Mouse (Mus musculus) limb, embryonic 12.5 days (tissue): ENCODE measurements around the gene Il27ra. TPM values are rescaled to one million over a fixed set of nuclear protein-coding genes. Genes with fewer than 3 reads are reported as not detected.

Experiments
- ATAC-seq: fragments of 200-750 bp; cut with Nextera tagmentation; 2 replicates; pipeline ENCODE4 v1.8.0; 2017; ENCODE audit warnings: low read depth, moderate TSS enrichment; ENCODE audit not compliant: insufficient number of reproducible peaks, insufficient read depth, low FRiP score, low TSS enrichment
- H3K27ac ChIP-seq: fragments of 300-500 bp; sonication (generic); 2 replicates; pipeline ENCODE4 v1.5.1; 2016; ENCODE audit warnings: mild to moderate bottlenecking, moderate library complexity
- H3K27me3 ChIP-seq: fragments of 300-500 bp; sonication (generic); 2 replicates; pipeline ENCODE4 v1.6.1; 2016; ENCODE audit warnings: mild to moderate bottlenecking, moderate library complexity
- H3K36me3 ChIP-seq: fragments of 300-500 bp; sonication (generic); 2 replicates; pipeline ENCODE4 v1.6.1; 2016; ENCODE audit warnings: mild to moderate bottlenecking, moderate library complexity
- H3K4me1 ChIP-seq: fragments of 300-500 bp; sonication (generic); replicated peaks from 2 replicates; pipeline ENCODE4 v1.6.1; 2016
- H3K4me2 ChIP-seq: fragments of 300-500 bp; sonication (generic); 2 replicates; pipeline ENCODE4 v1.6.1; 2016; ENCODE audit warnings: mild to moderate bottlenecking, moderate library complexity
- H3K4me3 ChIP-seq: fragments of 300-500 bp; sonication (generic); replicated peaks from 2 replicates; pipeline ENCODE4 v1.5.1; 2016; ENCODE audit warnings: mild to moderate bottlenecking
- H3K9ac ChIP-seq: fragments of 300-500 bp; sonication (generic); replicated peaks from 2 replicates; pipeline ENCODE4 v1.6.1; 2016; ENCODE audit warnings: mild to moderate bottlenecking, moderate library complexity
- H3K9me3 ChIP-seq: fragments of 300-500 bp; sonication (generic); 2 replicates; pipeline ENCODE4 v1.6.1; 2016; ENCODE audit warnings: mild to moderate bottlenecking, moderate library complexity
- WGBS: fragments of 180-500 bp; shearing (Covaris S2); methylation state at CpG from one replicate; pipeline ENCODE4 v1.1.7; 2016; 5-methylcytosine and 5-hydroxymethylcytosine counted together
- polyA plus RNA-seq: library from polyadenylated mRNA; unstranded; fragments of >200 nt; fragmentation: Nextera tagmentation; extraction: Ambion mirVana; gene quantifications from 2 replicates; pipeline ENCODE4 v1.2.1, GENCODE M21; 2016

The Il27ra gene
- polyA plus RNA-seq, 1 experiment from 2014 or later = 0.61 TPM

DNA sequence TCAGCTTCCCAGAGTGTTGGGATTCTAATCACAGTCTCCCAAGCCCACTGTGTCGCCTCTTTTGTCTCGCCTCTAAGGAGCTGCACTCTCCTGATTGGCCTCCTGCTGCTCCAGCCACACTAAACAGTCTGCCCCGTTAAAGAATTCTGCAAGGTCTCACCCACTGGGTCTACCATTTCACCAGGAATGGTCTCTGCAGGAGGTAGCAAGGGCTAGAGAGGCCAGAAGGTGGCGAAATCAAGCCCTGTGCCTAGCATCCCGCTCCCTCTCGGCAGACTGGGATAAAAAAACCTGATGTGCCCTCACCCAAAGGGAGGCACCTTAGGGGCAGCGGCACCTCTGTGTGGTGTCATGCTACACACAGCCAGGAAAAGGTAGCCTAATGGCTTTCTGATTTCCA is 1.7 kb upstream of the Il27ra start:
- WGBS = 4% methylated on average over 7 of the region's 7 CpGs
- no peak overlapping the region for H3K4me3 ChIP-seq

DNA sequence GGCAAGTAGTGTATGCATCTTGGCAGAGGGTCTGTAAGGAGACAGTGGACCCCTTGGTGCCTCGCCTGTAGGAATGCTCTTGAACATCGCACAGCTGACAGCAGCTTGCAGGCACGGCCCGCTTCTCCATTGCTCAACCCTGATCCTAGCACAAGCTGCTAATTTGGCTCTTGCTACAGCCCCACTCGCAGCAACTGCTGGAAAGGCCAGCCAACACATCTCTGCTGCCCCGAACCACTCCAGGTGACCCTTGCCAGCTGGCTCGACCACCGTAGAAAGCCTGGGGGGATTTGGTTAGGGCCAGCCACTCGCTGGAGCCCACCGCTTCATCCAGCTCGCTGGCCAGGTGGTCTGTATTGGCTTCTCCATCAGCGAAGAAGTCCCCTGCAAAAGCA is 556 bp upstream of the Il27ra start:
- Histone ChIP-seq H3K27ac (no peak overlapping the region), H3K27me3 (peaks cover 82% of the 10 kb centered on the region)

More for the DNA sequence above, 1.7 kb upstream of the Il27ra start:
- ATAC-seq = no peak
- H3K4me1 ChIP-seq = peaks cover 22% of the 10 kb centered on the region
- H3K36me3 ChIP-seq = no peaks in the 10 kb centered on the region
- H3K27me3 ChIP-seq = peaks cover 81% of the 10 kb centered on the region
- H3K27ac ChIP-seq = no peak overlapping the region
- no peak overlapping the region for H3K4me2 ChIP-seq
- no peaks in the 10 kb centered on the region for H3K9me3 ChIP-seq
- no peak overlapping the region for H3K9ac ChIP-seq

DNA sequence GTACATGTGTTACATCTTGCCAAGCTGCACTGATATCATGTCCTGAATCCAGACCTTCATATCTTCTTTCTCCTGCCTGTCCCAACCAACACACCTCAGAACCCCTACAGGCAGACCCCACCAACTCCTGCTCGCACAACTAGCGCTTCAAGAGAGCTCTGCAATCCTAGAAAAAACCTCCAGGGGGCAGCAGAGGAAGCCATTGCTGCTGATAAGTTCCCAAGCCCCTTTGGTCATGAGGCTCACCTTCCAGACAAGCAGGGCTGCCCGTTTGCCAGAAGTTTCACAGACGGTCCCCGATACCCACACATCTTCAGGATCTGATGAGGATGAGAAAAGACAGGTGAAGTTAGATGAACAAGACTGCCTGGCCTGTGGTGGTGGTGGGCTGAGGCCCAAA is 3.3 kb downstream of the Il27ra start:
- Histone ChIP-seq H3K9ac (peak overlapping the region; percentile 12; the same call in 1 of the 2 replicates), H3K4me2 (no peak overlapping the region), H3K9me3 (no peaks in the 10 kb centered on the region), H3K36me3 (no peaks in the 10 kb centered on the region), H3K4me1 (peaks cover 12% of the 10 kb centered on the region), H3K27ac (no peak overlapping the region), H3K4me3 (no peak overlapping the region), H3K27me3 (peaks cover 68% of the 10 kb centered on the region)
- no peak for ATAC-seq
- 7% methylated on average over 5 of the region's 5 CpGs for WGBS

More for the DNA sequence above, 556 bp upstream of the Il27ra start:
- no peak for ATAC-seq
- peak overlapping the region; percentile 40 for H3K4me3 ChIP-seq
- peaks cover 12% of the 10 kb centered on the region for H3K4me1 ChIP-seq
- WGBS = 35% methylated on average over 12 of the region's 12 CpGs
- H3K9me3 ChIP-seq = no peaks in the 10 kb centered on the region
- peak overlapping the region; percentile 75 for H3K4me2 ChIP-seq
- H3K9ac ChIP-seq = no peak overlapping the region
- H3K36me3 ChIP-seq = no peaks in the 10 kb centered on the region

DNA sequence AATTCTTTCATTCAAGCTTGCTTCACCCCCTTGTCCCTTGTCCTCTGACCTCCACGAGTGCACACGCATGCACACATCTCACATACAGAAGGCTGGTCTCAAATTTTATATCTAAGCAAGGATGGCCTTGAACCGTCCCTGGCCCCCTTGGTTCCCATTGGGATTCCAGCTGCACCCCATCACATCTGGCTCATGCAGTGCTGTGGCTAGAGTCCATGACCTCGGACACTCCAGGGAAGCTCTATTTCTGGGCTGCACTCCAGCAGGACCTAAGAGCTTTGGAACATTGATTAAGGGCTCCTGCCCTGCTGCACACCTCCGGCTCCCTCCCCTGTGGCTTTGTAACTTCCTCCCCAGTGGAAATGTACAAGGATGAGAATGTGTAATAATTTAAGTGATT is 4.4 kb downstream of the Il27ra start:
- H3K9ac ChIP-seq = no peak overlapping the region
- H3K36me3 ChIP-seq = no peaks in the 10 kb centered on the region
- H3K4me2 ChIP-seq = no peak overlapping the region
- ATAC-seq = no peak
- peaks cover 58% of the 10 kb centered on the region for H3K27me3 ChIP-seq
- no peaks in the 10 kb centered on the region for H3K9me3 ChIP-seq
- WGBS = 76% methylated on average over 5 of the region's 5 CpGs
- no peak overlapping the region for H3K27ac ChIP-seq
- H3K4me1 ChIP-seq = peaks cover 12% of the 10 kb centered on the region
- no peak overlapping the region for H3K4me3 ChIP-seq

DNA sequence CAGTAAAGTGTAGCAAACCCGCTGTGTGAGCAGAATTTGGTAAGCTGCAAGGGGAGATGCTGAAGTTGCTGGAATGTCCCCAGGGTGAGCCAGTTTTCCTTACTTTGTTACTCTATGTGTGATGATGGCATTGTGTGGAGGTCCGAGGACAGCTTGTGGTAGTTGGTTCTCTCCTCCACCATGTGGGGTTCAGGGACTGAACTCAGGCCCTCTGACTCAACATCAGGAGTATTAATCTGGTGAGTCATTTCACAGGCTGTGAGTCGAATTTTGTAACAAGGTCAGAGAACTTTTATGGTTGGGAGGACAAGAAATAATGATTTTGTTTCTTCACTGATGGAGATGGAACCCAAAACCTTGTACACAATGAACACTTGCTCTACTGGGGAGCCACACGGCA is 9.6 kb downstream of the Il27ra start:
- Histone ChIP-seq H3K36me3 (no peaks in the 10 kb centered on the region), H3K27me3 (peaks cover 26% of the 10 kb centered on the region), H3K9ac (no peak overlapping the region), H3K4me1 (no peaks in the 10 kb centered on the region), H3K4me2 (no peak overlapping the region), H3K4me3 (no peak overlapping the region), H3K27ac (no peak overlapping the region), H3K9me3 (no peaks in the 10 kb centered on the region)
- WGBS = 76% methylated on average over 4 of the region's 4 CpGs
- ATAC-seq = no peak

DNA sequence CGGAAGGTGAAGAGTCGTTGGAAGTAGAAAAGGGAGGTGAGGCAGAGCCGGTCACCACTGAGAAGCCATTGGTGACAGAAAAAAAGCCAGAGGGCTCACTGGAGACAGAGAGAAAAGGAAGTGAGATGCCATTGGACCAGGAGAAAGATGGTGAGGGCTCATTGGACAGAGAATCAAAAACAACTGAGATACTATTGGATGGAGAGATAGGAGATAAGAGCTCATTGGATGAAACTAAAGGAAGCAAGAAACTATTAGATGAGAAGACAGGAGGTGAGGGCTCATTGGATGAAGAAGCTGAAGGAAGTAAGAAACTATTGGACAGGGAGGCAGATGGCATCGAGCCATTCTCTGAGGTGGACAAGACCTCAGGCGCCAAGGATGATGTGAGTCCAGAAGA is 13.1 kb downstream of the Il27ra start:
- Histone ChIP-seq H3K27me3 (peaks cover 50% of the 10 kb centered on the region), H3K4me1 (0 out of 2 replicates have a peak, but pooled peaks cover 9% of the 10 kb centered on the region)
- 88% methylated on average over 5 of the region's 5 CpGs for WGBS

DNA sequence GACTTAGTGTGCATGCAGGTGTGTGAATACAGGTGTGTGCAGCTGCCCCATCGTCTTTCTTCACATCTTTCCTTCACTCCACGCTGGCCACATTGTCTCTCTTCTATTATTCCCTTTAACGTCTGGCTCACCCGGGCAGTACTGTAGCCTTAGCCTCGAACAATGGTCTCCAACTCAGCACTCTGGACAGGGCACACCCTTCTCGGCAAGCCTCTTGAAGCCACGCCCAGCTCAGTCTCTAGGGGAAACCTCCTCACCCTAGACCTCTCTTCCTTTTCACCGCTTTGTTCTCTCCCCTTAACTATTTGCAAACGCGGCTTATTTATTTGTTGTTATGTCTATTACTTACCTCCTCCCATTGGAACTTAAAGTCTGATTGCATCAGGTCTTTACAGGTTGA is 14.9 kb downstream of the Il27ra start:
- no peak for ATAC-seq
- Histone ChIP-seq H3K4me2 (no peak overlapping the region), H3K9me3 (no peaks in the 10 kb centered on the region), H3K27me3 (peaks cover 65% of the 10 kb centered on the region), H3K36me3 (no peaks in the 10 kb centered on the region), H3K27ac (no peak overlapping the region), H3K9ac (no peak overlapping the region), H3K4me3 (no peak overlapping the region), H3K4me1 (0 out of 2 replicates have a peak, but pooled peaks cover 16% of the 10 kb centered on the region)
- WGBS = 10% methylated on average over 10 of the region's 10 CpGs

More for the DNA sequence above, 13.1 kb downstream of the Il27ra start:
- Histone ChIP-seq H3K36me3 (no peaks in the 10 kb centered on the region), H3K27ac (no peak overlapping the region), H3K9ac (no peak overlapping the region), H3K4me3 (no peak overlapping the region), H3K4me2 (no peak overlapping the region), H3K9me3 (no peaks in the 10 kb centered on the region)
- no peak for ATAC-seq

DNA sequence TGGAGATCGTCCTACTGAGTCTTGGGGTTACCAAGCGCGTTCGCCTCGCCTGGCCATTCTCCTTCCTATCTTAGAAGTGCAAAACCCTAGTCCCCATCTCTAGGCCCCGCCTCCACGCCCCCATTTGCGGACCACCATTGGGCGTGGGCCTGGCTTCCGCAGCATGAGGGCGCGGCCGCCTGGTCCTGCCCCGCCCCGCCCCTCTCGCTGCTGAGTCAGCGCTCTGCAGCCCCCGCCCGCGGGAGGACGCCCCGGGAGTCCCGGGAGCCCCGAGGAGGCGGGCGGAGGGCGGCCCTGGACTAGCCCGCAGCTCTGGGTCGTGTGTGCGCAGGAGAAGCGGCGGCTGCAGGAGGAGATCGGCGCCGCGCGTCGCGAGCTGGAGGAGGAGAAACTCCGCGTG is 16.5 kb downstream of the Il27ra start:
- Histone ChIP-seq H3K4me3 (peak overlapping the region; percentile 52), H3K9me3 (no peaks in the 10 kb centered on the region), H3K36me3 (no peaks in the 10 kb centered on the region), H3K27me3 (peaks cover 81% of the 10 kb centered on the region), H3K27ac (0 out of 2 replicates have a peak overlapping the region, but pooled peaks have one; percentile 23), H3K4me2 (peak overlapping the region; percentile 83), H3K4me1 (0 out of 2 replicates have a peak, but pooled peaks cover 22% of the 10 kb centered on the region), H3K9ac (peak overlapping the region; percentile 58)
- under 1% methylated on average over 41 of the region's 41 CpGs for WGBS
- peak; percentile 53 for ATAC-seq

DNA sequence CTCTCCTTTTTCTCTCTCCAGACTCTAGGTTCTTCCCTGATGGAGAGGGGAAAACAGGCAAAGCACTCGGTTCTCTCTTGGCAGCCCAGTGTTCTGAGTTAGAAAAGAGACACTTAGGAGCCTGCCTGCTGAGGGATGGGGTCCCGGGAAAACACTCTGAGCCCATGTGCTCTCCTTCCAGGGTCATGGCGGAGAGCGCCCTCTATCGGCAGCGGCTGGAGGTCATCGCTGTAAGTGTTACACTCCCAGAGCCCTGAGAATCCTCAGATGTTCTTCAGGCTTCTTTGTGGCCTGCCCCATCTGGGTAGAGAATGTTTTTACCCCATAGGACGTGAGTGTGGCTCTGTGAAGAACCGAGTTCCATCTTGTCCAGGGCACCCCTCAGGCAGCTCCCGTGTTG is 18.2 kb downstream of the Il27ra start:
- H3K4me1 ChIP-seq = 0 out of 2 replicates have a peak, but pooled peaks cover 22% of the 10 kb centered on the region

DNA sequence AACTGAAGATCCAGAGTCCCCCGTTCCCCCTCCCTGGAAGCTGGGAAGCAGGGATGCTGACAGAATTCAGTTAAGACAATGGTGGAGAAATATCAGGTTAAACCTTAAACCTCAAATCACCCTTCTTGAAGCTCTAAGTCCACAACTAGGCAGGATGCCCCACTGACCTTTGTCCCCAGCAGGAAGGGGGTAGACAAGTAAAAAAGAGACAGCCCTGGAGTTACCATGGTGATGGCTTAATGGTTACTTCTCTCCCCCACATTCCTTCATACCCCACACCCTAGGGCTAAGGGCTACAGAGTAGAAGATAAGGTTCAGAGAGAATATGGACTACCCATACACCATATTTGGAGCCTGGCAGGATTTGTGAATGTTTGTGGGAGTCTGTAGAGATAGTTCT is 18.8 kb downstream of the Il27ra start:
- WGBS = 73% methylated on average over 1 of the region's 1 CpGs
- H3K9me3 ChIP-seq = no peaks in the 10 kb centered on the region
- no peak overlapping the region for H3K4me2 ChIP-seq
- no peak overlapping the region for H3K9ac ChIP-seq
- no peaks in the 10 kb centered on the region for H3K36me3 ChIP-seq
- no peak for ATAC-seq
- H3K4me1 ChIP-seq = 0 out of 2 replicates have a peak, but pooled peaks cover 22% of the 10 kb centered on the region
- H3K27ac ChIP-seq = no peak overlapping the region
- H3K4me3 ChIP-seq = no peak overlapping the region
- H3K27me3 ChIP-seq = peaks cover 88% of the 10 kb centered on the region

More for the DNA sequence above, 18.2 kb downstream of the Il27ra start:
- Histone ChIP-seq H3K27ac (no peak overlapping the region), H3K27me3 (peaks cover 94% of the 10 kb centered on the region), H3K4me3 (no peak overlapping the region), H3K36me3 (no peaks in the 10 kb centered on the region), H3K9ac (no peak overlapping the region), H3K4me2 (no peak overlapping the region), H3K9me3 (no peaks in the 10 kb centered on the region)
- WGBS = 11% methylated on average over 10 of the region's 10 CpGs
- ATAC-seq = no peak

DNA sequence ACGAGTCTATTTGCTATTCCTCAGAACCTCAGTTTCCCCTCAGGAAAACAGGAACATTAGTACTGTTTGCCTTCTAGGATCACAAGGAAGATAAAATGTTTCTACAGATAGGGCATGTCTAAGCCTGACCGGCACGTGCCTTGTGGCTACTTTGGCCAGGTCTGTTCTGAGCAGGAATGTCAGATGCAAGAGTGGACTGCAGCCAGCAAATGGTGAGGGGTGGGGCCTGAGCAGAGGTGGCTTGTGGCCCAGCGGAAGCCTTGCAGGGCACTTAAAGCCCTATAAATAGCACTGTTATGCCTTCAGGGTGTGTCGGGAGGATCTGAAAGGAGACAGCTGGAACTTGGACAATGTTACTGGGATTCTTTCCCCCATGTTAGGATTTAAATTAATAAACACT is 19.3 kb downstream of the Il27ra start:
- no peak overlapping the region for H3K4me2 ChIP-seq
- no peaks in the 10 kb centered on the region for H3K9me3 ChIP-seq
- WGBS = 15% methylated on average over 5 of the region's 5 CpGs
- 0 out of 2 replicates have a peak, but pooled peaks cover 22% of the 10 kb centered on the region for H3K4me1 ChIP-seq
- no peak overlapping the region for H3K27ac ChIP-seq
- no peak overlapping the region for H3K4me3 ChIP-seq
- no peak for ATAC-seq
- no peaks in the 10 kb centered on the region for H3K36me3 ChIP-seq
- no peak overlapping the region for H3K9ac ChIP-seq
- H3K27me3 ChIP-seq = peaks cover 83% of the 10 kb centered on the region

DNA sequence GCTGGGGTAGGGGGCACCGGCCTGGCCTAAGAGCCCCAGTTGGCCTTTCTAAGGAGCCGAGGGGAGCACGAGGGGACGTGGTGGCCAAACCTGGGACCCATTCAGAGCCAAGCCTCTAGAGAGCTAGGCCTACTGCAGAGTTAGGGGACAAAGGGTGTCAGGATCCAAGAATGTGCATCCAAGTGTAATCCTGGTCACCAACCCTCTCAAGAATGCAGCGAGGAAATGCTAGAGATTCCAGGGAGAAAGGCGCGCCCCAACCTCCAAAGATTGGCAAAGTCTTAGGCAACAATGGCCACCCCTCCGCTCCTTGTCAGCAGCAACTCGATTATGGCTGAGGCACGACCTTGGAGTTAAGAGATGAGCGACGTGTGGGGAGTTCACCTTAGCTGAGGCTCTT is 20.8 kb downstream of the Il27ra start:
- WGBS = 49% methylated on average over 12 of the region's 12 CpGs
- no peak overlapping the region for H3K9ac ChIP-seq
- 0 out of 2 replicates have a peak, but pooled peaks cover 21% of the 10 kb centered on the region for H3K4me1 ChIP-seq
- no peak overlapping the region for H3K4me3 ChIP-seq
- H3K4me2 ChIP-seq = peak overlapping the region; percentile 18
- H3K27ac ChIP-seq = no peak overlapping the region
- H3K27me3 ChIP-seq = peaks cover 68% of the 10 kb centered on the region
- no peaks in the 10 kb centered on the region for H3K36me3 ChIP-seq
- no peak for ATAC-seq
- no peaks in the 10 kb centered on the region for H3K9me3 ChIP-seq
